Mouse (Mus musculus) ES-E14 (cell line): Measurements from ENCODE around the gene Gm21985.

Source experiments
- HCFC1 ChIP-seq: IDR thresholded peaks from 2 replicates; pipeline ENCODE4 v1.6.1; 2012; ENCODE audit warnings: low read length, inconsistent platforms, borderline replicate concordance; ENCODE audit not compliant: insufficient read depth
- ZNF384 ChIP-seq: IDR thresholded peaks from 2 replicates; pipeline ENCODE4 v1.6.1; 2012; ENCODE audit warnings: low read depth, low read length, inconsistent platforms

- TF ChIP-seq HCFC1 (no peak), ZNF384 (no peak)
Observed at GRCm38 (mm10) chr2:112436292-112436691, 170.2 kb downstream of the Gm21985 start.
